Mouse (Mus musculus) stomach, embryonic 14.5 days (tissue): ENCODE results near the gene Kctd4. TPM values are rescaled to one million over a fixed set of nuclear protein-coding genes. Genes with fewer than 3 reads are reported as not detected.

ENCODE experiments used
- polyA plus RNA-seq: library from polyadenylated mRNA; unstranded; fragments of >200 nt; fragmentation: Nextera tagmentation; extraction: Ambion mirVana; gene quantifications from 2 replicates; pipeline ENCODE4 v1.2.1, GENCODE M21; 2014

Kctd4 gene
- polyA plus RNA-seq, 1 experiment from 2014 or later, result 1.2 TPM

Other genes with a start within 250 kb of the Kctd4 start
- 25.3 and 27.1 TPM in 2 replicates for gene Cog3, start 200.5 kb upstream of the Kctd4 start, polyA plus RNA-seq
- gene Slc25a30, start 168.0 kb upstream of the Kctd4 start, polyA plus RNA-seq, result 4.5 and 5.3 TPM in 2 replicates
- gene Tpt1, start 109.9 kb upstream of the Kctd4 start, polyA plus RNA-seq, result 1,351 and 1,352 TPM in 2 replicates
- gene Gtf2f2, start 55.9 kb downstream of the Kctd4 start, polyA plus RNA-seq, result 33.8 and 36.0 TPM in 2 replicates
- gene Gpalpp1, start 155.8 kb downstream of the Kctd4 start, polyA plus RNA-seq, result 12.4 and 14.4 TPM in 2 replicates
- gene Nufip1, start 155.9 kb downstream of the Kctd4 start, polyA plus RNA-seq, result 13.6 and 14.1 TPM in 2 replicates